Mouse (Mus musculus): ENCODE data around the gene Prdm16. TPM values are rescaled to one million over a fixed set of nuclear protein-coding genes. Genes with fewer than 3 reads are reported as not detected.
A peak's percentile ranks its signal among the peaks of the same experiment; 100 is the strongest.

Prdm16 gene
- total RNA-seq, 2 experiments from 2014 or later, result 9.7 to 12.2 TPM

- DNase-seq (ENCODE audit: low spot score in 2 of 2), result peak in 1 of 2 experiments; percentile 35
Measured at GRCm38 (mm10) chr4:154394123-154394722, 242.4 kb downstream of the Prdm16 start.

DNA sequence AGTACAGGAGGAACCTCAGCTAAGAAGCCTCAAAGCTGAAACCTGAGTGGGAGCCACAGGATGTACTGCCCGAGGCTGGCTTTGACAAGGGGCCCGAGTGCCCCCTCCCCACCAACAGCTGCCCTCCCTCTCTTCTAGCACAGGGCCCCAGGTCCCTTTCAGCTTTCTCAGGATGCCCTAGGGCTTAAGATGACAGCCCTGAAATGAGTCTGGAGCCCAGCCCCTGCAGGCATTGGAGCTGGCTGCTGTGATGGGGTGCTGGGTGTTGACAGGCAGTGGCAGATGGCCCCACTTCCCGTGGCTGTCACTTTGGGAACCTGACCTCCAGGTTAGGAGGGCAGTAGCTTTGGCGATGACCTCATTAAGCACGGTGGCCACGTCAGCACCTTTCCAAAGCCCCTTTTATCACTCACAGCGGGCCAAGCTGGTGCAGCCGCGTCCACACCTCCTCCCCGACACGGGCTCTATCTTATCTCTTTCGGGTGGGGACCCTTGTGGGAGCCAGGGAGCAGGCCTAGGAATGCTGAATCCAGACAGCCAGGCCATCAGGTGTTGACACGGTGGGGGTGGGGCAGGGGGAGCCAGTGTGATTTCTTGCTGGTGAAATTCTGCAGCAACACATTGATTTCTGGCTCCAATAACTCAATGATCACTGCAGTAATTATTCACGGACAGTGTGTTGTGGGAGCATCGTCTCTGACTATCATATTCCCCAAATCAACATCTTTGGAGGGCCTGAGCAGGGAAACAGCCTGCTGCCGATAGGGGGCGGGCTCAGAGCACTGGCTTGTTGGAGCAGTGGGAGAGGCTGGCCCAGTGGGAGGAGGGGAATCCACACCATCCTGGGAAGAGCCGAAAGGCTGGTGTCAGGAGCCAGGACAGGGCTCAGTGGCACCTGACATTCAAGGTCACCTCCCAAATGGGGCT lies 243.2 kb downstream of the Prdm16 start:
- peak in 1 of 2 experiments; percentile 47 for DNase-seq (ENCODE audit: low spot score in 2 of 2)

- DNase-seq (ENCODE audit: low spot score in 2 of 2), result no peak
Measured at GRCm38 (mm10) chr4:154392641-154393040, 244.0 kb downstream of the Prdm16 start.

DNA sequence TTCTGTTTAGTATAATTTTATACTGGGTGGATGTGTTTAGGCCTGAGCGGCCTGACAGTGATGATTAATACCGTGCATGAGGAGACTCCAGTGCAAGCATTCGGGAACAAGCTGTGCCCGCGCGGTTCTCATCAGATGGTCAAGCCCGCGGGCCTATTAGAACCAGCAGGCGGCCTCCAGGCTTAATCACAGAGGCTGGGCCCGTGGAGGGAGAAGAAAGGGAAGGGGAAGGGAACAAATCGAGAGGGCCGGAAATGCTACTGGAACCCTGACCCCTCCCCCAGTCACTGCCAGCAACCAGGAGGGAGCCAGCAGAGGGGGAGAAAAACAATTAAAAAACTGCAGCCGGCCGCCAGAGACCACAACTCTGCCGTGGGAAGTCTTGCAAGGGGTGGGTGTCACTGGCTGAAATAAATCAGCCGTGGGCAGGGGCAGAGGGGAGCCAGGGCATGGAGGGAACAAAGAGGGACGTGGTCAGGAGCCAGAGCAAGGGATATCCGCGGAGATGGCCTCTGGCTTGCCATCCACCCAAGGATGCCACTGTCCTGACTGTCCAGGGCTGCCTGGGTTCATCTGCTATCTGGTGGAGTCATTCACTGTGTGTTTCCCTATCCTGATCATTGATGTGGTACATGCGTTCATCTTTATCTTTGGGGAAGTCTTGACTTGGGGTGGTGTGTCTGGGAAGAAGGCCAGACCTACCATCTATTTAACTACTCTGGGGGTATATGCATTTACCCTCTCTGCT lies 246.2 kb downstream of the Prdm16 start:
- DNase-seq (ENCODE audit: low spot score in 2 of 2), result peak; percentile 21 to 50

GRCm38 (mm10) chr4:154389641-154390040 lies 247.0 kb downstream of the Prdm16 start:
- no peak for DNase-seq (ENCODE audit: low spot score in 2 of 2)

GRCm38 (mm10) chr4:154386810-154387209 lies 249.9 kb downstream of the Prdm16 start:
- DNase-seq (ENCODE audit: low spot score in 2 of 2), result no peak

DNA sequence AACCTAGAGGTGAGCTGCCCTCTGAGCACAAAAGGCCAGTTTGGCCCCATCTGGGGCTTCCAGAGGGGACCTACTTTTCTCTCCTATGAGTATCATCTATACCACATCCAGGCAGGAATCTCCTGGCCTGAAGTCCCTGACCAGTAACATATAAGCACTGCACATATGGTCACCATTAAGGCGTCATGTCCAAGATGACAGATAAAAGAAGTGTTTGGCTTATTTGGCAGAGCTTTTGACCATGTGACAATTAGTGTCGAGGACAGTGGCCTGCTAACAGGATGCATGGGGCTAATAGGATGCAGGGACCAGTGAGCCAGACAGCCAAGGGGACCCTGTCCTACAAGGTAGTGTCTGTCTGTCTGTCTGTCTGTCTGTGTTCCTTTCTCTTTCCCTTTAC lies 250.8 kb downstream of the Prdm16 start:
- DNase-seq (ENCODE audit: low spot score in 2 of 2), result no peak

- no peak for DNase-seq (ENCODE audit: low spot score in 2 of 2)
Measured at GRCm38 (mm10) chr4:154385208-154385607, 251.5 kb downstream of the Prdm16 start.

- no peak for DNase-seq (ENCODE audit: low spot score in 2 of 2)
Measured at GRCm38 (mm10) chr4:154378876-154379275, 257.8 kb downstream of the Prdm16 start.

DNA sequence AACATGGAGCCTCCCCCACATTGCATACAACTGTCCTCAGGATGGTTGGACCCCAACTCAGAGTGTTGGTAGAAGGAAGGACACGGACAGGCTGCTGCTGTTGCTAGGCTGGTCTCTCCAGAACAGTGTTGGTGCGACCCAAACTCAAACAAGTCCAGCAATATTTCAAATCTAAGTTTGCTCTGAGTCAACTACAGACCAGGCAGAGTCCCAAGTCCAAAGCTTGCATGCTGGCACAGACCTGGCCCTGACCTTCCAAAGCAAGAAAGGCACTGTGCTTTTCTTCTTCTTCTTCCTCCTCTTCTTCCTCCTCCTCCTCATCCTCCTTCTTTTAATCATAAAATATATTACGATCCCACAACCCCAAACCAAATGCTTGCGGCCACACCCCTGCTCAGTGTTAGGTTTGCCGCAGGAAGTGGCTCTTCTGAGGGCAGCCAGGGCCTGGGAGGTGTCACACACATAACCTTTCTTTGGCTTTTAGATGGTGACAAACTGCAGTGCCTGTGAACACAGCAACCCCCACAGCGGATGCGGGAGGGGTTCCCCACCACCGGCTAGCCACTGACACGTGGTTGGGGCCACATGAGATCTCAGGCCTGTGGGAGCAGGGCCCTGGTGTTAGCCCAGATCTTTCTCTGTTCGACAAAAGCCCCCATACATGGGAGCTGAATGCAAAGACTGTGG lies 260.6 kb downstream of the Prdm16 start:
- DNase-seq (ENCODE audit: low spot score in 2 of 2), result no peak

GRCm38 (mm10) chr4:154371542-154372247 lies 265.0 kb downstream of the Prdm16 start:
- no peak for DNase-seq (ENCODE audit: low spot score in 2 of 2)

GRCm38 (mm10) chr4:154370841-154371240 lies 265.8 kb downstream of the Prdm16 start:
- no peak for DNase-seq (ENCODE audit: low spot score in 2 of 2)

GRCm38 (mm10) chr4:154369089-154369488 lies 267.6 kb downstream of the Prdm16 start:
- no peak for DNase-seq (ENCODE audit: low spot score in 2 of 2)

- DNase-seq (ENCODE audit: low spot score in 2 of 2), result no peak
Measured at GRCm38 (mm10) chr4:154366836-154367235, 269.8 kb downstream of the Prdm16 start.

DNA sequence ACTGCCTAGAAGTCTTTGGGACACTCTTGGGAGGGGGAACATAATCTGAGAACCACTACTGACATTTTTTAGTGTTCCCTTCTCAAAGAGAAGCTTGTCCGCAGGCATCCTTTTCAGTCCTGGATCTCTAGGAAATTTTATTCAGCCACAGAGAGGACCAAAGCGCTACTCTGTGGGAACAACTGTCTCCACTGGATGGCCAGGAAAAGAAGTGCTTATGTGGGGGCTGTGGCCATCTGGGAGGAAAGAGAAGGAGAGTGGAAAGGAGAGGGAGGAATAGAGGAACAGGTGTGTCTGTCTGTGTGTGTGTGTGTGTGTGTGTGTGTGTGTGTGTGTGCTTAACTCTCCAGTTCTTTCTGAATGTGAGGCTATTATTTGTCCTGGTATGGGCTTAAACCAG lies 271.9 kb downstream of the Prdm16 start:
- DNase-seq (ENCODE audit: low spot score in 2 of 2), result no peak

GRCm38 (mm10) chr4:154360850-154361249 lies 275.8 kb downstream of the Prdm16 start:
- DNase-seq (ENCODE audit: low spot score in 2 of 2), result no peak

DNA sequence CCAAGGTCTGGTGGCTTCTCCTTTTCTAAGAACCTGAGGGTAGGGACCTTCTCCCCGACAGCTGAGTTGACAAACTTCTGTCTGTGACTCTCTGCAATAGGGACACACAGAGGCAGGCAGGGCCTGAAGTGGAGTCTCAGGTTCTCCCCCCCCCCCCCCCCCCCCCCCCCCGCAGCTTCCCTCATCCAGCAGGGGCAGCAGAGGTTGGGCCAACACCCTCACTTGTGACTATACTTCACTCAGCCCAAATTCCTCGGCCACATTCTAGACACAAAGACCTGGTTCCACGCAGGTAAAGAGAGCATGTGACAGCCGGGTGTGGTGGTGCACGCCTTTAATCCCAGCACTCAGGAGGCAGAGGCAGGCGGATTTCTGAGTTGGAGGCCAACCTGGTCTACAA lies 276.2 kb downstream of the Prdm16 start:
- DNase-seq (ENCODE audit: low spot score in 2 of 2), result no peak

DNA sequence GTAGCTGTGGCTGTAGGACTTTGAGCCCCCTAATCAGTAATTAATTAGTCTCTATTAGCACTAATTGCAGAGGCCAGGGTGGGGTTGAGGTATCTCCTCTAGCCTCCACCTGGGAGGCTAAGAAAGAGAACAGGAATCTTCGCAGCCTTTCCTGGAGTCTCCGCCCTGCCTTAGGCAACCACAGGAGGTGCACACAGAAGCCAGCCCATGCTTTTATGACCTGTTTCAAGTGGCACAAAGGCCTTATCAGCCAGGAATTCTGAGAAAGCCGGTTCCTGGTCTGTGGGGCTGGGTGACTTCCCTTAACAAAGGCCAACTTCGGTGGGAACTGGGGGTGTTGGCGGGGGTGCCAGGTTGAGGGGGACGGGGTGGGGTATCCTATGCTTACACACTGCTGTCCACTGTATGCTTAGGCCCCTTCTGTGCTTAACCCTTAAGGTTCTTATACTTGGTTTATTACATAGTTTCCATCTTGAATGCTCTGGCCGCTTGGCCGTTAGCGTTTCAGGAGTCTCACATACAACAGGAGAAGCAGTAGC lies 276.8 kb downstream of the Prdm16 start:
- no peak for DNase-seq (ENCODE audit: low spot score in 2 of 2)

- DNase-seq (ENCODE audit: low spot score in 2 of 2), result no peak
Measured at GRCm38 (mm10) chr4:154358816-154359215, 277.9 kb downstream of the Prdm16 start.

GRCm38 (mm10) chr4:154358370-154358769 lies 278.3 kb downstream of the Prdm16 start:
- DNase-seq (ENCODE audit: low spot score in 2 of 2), result no peak
